Mouse (Mus musculus) limb, embryonic 12.5 days (tissue): ENCODE measurements around the gene 1700061G19Rik. TPM values are rescaled to one million over a fixed set of nuclear protein-coding genes. Genes with fewer than 3 reads are reported as not detected.

Source experiments
- ATAC-seq: fragments of 200-750 bp; cut with Nextera tagmentation; 2 replicates; pipeline ENCODE4 v1.8.0; 2017; ENCODE audit warnings: low read depth, moderate TSS enrichment; ENCODE audit not compliant: insufficient number of reproducible peaks, insufficient read depth, low FRiP score, low TSS enrichment
- H3K27ac ChIP-seq: fragments of 300-500 bp; sonication (generic); 2 replicates; pipeline ENCODE4 v1.5.1; 2016; ENCODE audit warnings: mild to moderate bottlenecking, moderate library complexity
- H3K27me3 ChIP-seq: fragments of 300-500 bp; sonication (generic); 2 replicates; pipeline ENCODE4 v1.6.1; 2016; ENCODE audit warnings: mild to moderate bottlenecking, moderate library complexity
- H3K36me3 ChIP-seq: fragments of 300-500 bp; sonication (generic); 2 replicates; pipeline ENCODE4 v1.6.1; 2016; ENCODE audit warnings: mild to moderate bottlenecking, moderate library complexity
- H3K4me1 ChIP-seq: fragments of 300-500 bp; sonication (generic); replicated peaks from 2 replicates; pipeline ENCODE4 v1.6.1; 2016
- H3K4me2 ChIP-seq: fragments of 300-500 bp; sonication (generic); 2 replicates; pipeline ENCODE4 v1.6.1; 2016; ENCODE audit warnings: mild to moderate bottlenecking, moderate library complexity
- H3K4me3 ChIP-seq: fragments of 300-500 bp; sonication (generic); replicated peaks from 2 replicates; pipeline ENCODE4 v1.5.1; 2016; ENCODE audit warnings: mild to moderate bottlenecking
- H3K9ac ChIP-seq: fragments of 300-500 bp; sonication (generic); replicated peaks from 2 replicates; pipeline ENCODE4 v1.6.1; 2016; ENCODE audit warnings: mild to moderate bottlenecking, moderate library complexity
- H3K9me3 ChIP-seq: fragments of 300-500 bp; sonication (generic); 2 replicates; pipeline ENCODE4 v1.6.1; 2016; ENCODE audit warnings: mild to moderate bottlenecking, moderate library complexity
- WGBS: fragments of 180-500 bp; shearing (Covaris S2); methylation state at CpG from one replicate; pipeline ENCODE4 v1.1.7; 2016; 5-methylcytosine and 5-hydroxymethylcytosine counted together
- polyA plus RNA-seq: library from polyadenylated mRNA; unstranded; fragments of >200 nt; fragmentation: Nextera tagmentation; extraction: Ambion mirVana; gene quantifications from 2 replicates; pipeline ENCODE4 v1.2.1, GENCODE M21; 2016

The 1700061G19Rik gene
- polyA plus RNA-seq, 1 experiment from 2014 or later, result 0.26 TPM

GRCm38 (mm10) chr17:56843678-56844077 is 31.6 kb upstream of the 1700061G19Rik start:
- Histone ChIP-seq H3K27ac (no peak overlapping the region), H3K4me3 (no peak overlapping the region), H3K4me2 (no peak overlapping the region), H3K4me1 (no peaks in the 10 kb centered on the region), H3K27me3 (peaks cover 4% of the 10 kb centered on the region; the same call in 1 of the 2 replicates), H3K9me3 (no peaks in the 10 kb centered on the region), H3K9ac (no peak overlapping the region), H3K36me3 (no peaks in the 10 kb centered on the region)
- no peak for ATAC-seq
- 87% methylated on average over 5 of the region's 5 CpGs for WGBS

GRCm38 (mm10) chr17:56848785-56849184 is 26.5 kb upstream of the 1700061G19Rik start:
- H3K27ac ChIP-seq, result no peak overlapping the region
- whole genome bisulfite sequencing, result 87% methylated on average over 5 of the region's 5 CpGs
- H3K9ac ChIP-seq, result no peak overlapping the region
- no peak overlapping the region for H3K4me2 ChIP-seq
- no peaks in the 10 kb centered on the region for H3K4me1 ChIP-seq
- H3K27me3 ChIP-seq, result peaks cover 4% of the 10 kb centered on the region; the same call in 1 of the 2 replicates
- no peaks in the 10 kb centered on the region for H3K9me3 ChIP-seq
- no peak overlapping the region for H3K4me3 ChIP-seq
- ATAC-seq, result no peak
- no peaks in the 10 kb centered on the region for H3K36me3 ChIP-seq

GRCm38 (mm10) chr17:56849710-56850109 is 25.6 kb upstream of the 1700061G19Rik start:
- Histone ChIP-seq H3K27me3 (peaks cover 4% of the 10 kb centered on the region; the same call in 1 of the 2 replicates), H3K9ac (no peak overlapping the region), H3K36me3 (no peaks in the 10 kb centered on the region), H3K4me1 (no peaks in the 10 kb centered on the region), H3K9me3 (no peaks in the 10 kb centered on the region), H3K4me3 (no peak overlapping the region), H3K27ac (no peak overlapping the region), H3K4me2 (no peak overlapping the region)
- no peak for ATAC-seq
- 85% methylated on average over 13 of the region's 13 CpGs for WGBS

- no peak overlapping the region for H3K4me3 ChIP-seq
- H3K27ac ChIP-seq, result no peak overlapping the region
- no peak for ATAC-seq
- no peaks in the 10 kb centered on the region for H3K4me1 ChIP-seq
- H3K4me2 ChIP-seq, result no peak overlapping the region
- 77% methylated on average over 3 of the region's 3 CpGs for WGBS
- no peaks in the 10 kb centered on the region for H3K9me3 ChIP-seq
- H3K36me3 ChIP-seq, result no peaks in the 10 kb centered on the region
- no peak overlapping the region for H3K9ac ChIP-seq
- H3K27me3 ChIP-seq, result peaks cover 4% of the 10 kb centered on the region; the same call in 1 of the 2 replicates
These were observed 24.1 kb upstream of the 1700061G19Rik start for GRCm38 (mm10) chr17:56851167-56851566.

- Histone ChIP-seq H3K4me2 (no peak overlapping the region), H3K9me3 (no peaks in the 10 kb centered on the region), H3K4me3 (no peak overlapping the region), H3K27ac (no peak overlapping the region), H3K27me3 (no peaks in the 10 kb centered on the region), H3K36me3 (no peaks in the 10 kb centered on the region), H3K4me1 (no peaks in the 10 kb centered on the region), H3K9ac (no peak overlapping the region)
- 80% methylated on average over 3 of the region's 3 CpGs for WGBS
- no peak for ATAC-seq
These were observed 19.9 kb upstream of the 1700061G19Rik start for GRCm38 (mm10) chr17:56855421-56855820.

- Histone ChIP-seq H3K27ac (no peak overlapping the region), H3K27me3 (no peaks in the 10 kb centered on the region; the same call in 1 of the 2 replicates), H3K4me2 (no peak overlapping the region), H3K9ac (no peak overlapping the region), H3K4me1 (no peaks in the 10 kb centered on the region), H3K9me3 (no peaks in the 10 kb centered on the region), H3K36me3 (no peaks in the 10 kb centered on the region), H3K4me3 (no peak overlapping the region)
- WGBS, result 56% methylated on average over 4 of the region's 4 CpGs
- no peak for ATAC-seq
These were observed 17.1 kb upstream of the 1700061G19Rik start for GRCm38 (mm10) chr17:56858216-56858615.

GRCm38 (mm10) chr17:56858922-56859321 is 16.4 kb upstream of the 1700061G19Rik start:
- H3K36me3 ChIP-seq, result no peaks in the 10 kb centered on the region
- no peak overlapping the region for H3K27ac ChIP-seq
- WGBS, result 57% methylated on average over 7 of the region's 7 CpGs
- no peaks in the 10 kb centered on the region; the same call in 1 of the 2 replicates for H3K27me3 ChIP-seq
- no peak overlapping the region for H3K9ac ChIP-seq
- no peaks in the 10 kb centered on the region for H3K4me1 ChIP-seq
- no peaks in the 10 kb centered on the region for H3K9me3 ChIP-seq
- no peak for ATAC-seq
- H3K4me2 ChIP-seq, result no peak overlapping the region
- no peak overlapping the region for H3K4me3 ChIP-seq

- no peak overlapping the region for H3K4me3 ChIP-seq
- H3K27me3 ChIP-seq, result no peaks in the 10 kb centered on the region; the same call in 1 of the 2 replicates
- no peak overlapping the region for H3K27ac ChIP-seq
- no peaks in the 10 kb centered on the region for H3K36me3 ChIP-seq
- no peak overlapping the region for H3K4me2 ChIP-seq
- no peak for ATAC-seq
- 44% methylated on average over 3 of the region's 3 CpGs for WGBS
- H3K9ac ChIP-seq, result no peak overlapping the region
- H3K9me3 ChIP-seq, result 0 out of 2 replicates have a peak, but pooled peaks cover under 1% of the 10 kb centered on the region
- H3K4me1 ChIP-seq, result no peaks in the 10 kb centered on the region
These were observed 14.1 kb upstream of the 1700061G19Rik start for GRCm38 (mm10) chr17:56861197-56861596.

GRCm38 (mm10) chr17:56866071-56866470 is 9.2 kb upstream of the 1700061G19Rik start:
- WGBS, result 74% methylated on average over 7 of the region's 7 CpGs
- H3K4me3 ChIP-seq, result no peak overlapping the region
- no peaks in the 10 kb centered on the region for H3K4me1 ChIP-seq
- no peak overlapping the region for H3K27ac ChIP-seq
- H3K27me3 ChIP-seq, result no peaks in the 10 kb centered on the region; the same call in 1 of the 2 replicates
- no peak overlapping the region for H3K9ac ChIP-seq
- peaks cover 14% of the 10 kb centered on the region for H3K9me3 ChIP-seq
- ATAC-seq, result no peak
- no peak overlapping the region for H3K4me2 ChIP-seq
- no peaks in the 10 kb centered on the region for H3K36me3 ChIP-seq

GRCm38 (mm10) chr17:56869481-56869977 is 5.7 kb upstream of the 1700061G19Rik start:
- no peak overlapping the region for H3K4me2 ChIP-seq
- H3K9ac ChIP-seq, result no peak overlapping the region
- H3K27me3 ChIP-seq, result no peaks in the 10 kb centered on the region
- no peak overlapping the region for H3K4me3 ChIP-seq
- peaks cover 14% of the 10 kb centered on the region for H3K9me3 ChIP-seq
- H3K4me1 ChIP-seq, result no peaks in the 10 kb centered on the region
- ATAC-seq, result no peak
- no peak overlapping the region for H3K27ac ChIP-seq
- WGBS, result 70% methylated on average over 9 of the region's 9 CpGs
- H3K36me3 ChIP-seq, result no peaks in the 10 kb centered on the region

- ATAC-seq, result no peak
- Histone ChIP-seq H3K4me3 (no peak overlapping the region), H3K27me3 (no peaks in the 10 kb centered on the region), H3K4me1 (no peaks in the 10 kb centered on the region), H3K27ac (no peak overlapping the region), H3K4me2 (no peak overlapping the region), H3K9ac (no peak overlapping the region), H3K36me3 (no peaks in the 10 kb centered on the region), H3K9me3 (peaks cover 14% of the 10 kb centered on the region)
- WGBS, result 68% methylated on average over 15 of the region's 15 CpGs
These were observed 4.9 kb upstream of the 1700061G19Rik start for GRCm38 (mm10) chr17:56870287-56870953.

- Histone ChIP-seq H3K27me3 (no peaks in the 10 kb centered on the region), H3K27ac (no peak overlapping the region), H3K9me3 (peaks cover 7% of the 10 kb centered on the region), H3K9ac (no peak overlapping the region), H3K4me3 (no peak overlapping the region), H3K4me2 (no peak overlapping the region), H3K4me1 (no peaks in the 10 kb centered on the region), H3K36me3 (no peaks in the 10 kb centered on the region)
- ATAC-seq, result no peak
- 84% methylated on average over 8 of the region's 8 CpGs for WGBS
These were observed 3.5 kb upstream of the 1700061G19Rik start for GRCm38 (mm10) chr17:56871767-56872166.
